Mouse (Mus musculus): Measurements from ENCODE around the gene Vmn2r24.
"Not testable (repeated sequence)": the region's sequence is repeated elsewhere in the genome, so short reads cannot be mapped to it uniquely, and the experiment has no call there.

The Vmn2r24 gene

DNA sequence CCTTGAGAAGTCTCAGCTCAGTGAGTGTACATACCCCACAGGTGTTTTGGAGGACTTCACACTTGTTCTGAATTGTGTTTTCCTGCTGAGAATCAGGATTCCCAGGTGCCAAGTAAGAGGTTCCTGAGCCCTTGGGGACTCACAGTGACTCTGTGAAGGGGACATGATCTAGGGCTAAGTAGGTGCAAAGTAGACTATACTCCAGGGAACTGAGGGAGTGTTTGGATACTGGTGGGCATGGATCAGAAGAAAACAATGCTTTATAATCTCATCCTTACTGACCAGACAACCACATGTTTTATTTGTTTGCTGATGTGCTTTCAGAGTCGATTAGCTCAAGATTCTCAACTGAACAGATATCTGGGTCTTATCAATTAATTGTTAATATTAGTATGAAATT is at the start of gene Vmn2r24:
Gene Vmn2r24, plus strand, starts transcription at position 301 of the 400 bp plus-strand sequence.
- no peak for DNase-seq (ENCODE audit: low spot score in 2 of 2)

DNA sequence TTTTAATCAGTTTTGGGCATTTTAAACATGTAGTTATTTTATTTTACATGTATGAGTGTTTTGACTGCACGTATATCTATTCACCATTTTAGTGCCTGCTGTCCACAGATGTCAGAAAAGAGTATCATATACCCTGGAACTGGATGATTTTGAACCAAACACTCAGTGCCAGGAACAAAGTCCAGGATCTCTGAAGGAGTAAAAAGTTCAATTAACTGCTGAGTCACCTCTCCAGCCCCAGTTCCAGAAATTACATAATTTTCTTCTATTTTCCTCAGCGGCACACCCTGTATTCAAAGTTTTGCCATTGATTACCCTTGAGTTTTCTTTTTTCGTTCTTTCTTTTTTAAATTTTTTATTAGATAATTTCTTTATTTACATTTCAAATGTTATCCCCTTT is 8.6 kb upstream of the Vmn2r24 start:
- DNase-seq (ENCODE audit: low spot score in 2 of 2), result no peak

DNA sequence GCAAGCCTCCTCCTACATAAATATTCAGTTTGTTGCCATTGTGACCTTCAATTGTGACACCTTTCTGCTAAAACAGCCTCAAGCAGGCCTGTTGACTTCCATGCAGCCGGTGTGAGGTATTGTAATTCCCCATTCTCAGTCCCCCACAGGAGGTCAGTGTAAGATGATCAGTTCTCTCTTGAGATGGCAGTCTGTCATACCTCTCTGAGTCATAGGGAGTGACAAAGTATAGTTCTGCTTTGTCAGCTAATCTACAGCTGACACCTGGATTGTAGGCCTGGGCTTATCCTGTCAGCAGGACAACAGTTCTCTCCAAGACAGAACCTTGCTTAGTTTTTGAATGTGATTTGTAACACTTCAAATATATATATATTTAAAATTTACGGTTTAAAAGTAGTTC is 6.2 kb downstream of the Vmn2r24 start:
- DNase-seq (ENCODE audit: low spot score in 2 of 2), result no peak

DNA sequence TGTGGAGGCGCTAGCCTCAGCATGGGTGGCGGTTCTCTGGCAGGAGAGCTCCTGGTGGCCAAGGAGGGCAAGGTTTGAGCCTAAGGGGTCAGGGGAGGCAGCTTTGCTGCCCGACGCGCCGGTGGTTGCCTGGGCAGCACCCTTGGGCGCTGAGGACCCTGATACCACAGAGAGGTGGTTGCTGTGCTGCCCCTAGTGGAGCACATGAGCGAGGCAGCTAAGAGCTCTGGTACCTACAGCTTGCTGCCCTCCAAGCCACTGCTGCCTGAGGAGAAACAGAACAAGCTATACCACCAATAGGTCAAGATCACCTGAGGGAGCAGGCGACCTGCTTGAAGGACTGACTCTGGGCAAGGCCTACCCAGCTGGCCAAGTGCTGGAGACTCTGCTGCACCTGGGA is 15.1 kb downstream of the Vmn2r24 start:
- DNase-seq (ENCODE audit: low spot score in 2 of 2), result no peak

DNA sequence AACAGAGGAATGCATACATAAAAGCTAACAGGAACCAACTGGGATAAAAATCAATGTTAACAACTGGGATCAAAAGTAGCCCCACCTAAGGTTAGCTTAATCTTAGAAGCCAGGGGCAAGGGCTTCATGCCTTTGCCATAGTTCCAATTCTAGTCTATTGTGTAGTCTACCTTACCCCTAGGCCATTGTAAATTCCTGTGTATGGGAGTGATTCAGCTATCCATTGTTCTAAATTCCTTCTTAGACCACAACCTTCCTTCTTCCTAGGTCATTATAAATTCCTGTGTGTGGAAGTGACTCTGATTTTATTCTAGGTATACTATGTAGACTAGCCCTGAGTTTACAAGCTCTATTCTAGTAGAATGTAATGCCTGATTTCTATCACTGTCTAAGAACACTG is 31.6 kb downstream of the Vmn2r24 start:
- not testable (repeated sequence) for DNase-seq (ENCODE audit: low spot score in 2 of 2)

DNA sequence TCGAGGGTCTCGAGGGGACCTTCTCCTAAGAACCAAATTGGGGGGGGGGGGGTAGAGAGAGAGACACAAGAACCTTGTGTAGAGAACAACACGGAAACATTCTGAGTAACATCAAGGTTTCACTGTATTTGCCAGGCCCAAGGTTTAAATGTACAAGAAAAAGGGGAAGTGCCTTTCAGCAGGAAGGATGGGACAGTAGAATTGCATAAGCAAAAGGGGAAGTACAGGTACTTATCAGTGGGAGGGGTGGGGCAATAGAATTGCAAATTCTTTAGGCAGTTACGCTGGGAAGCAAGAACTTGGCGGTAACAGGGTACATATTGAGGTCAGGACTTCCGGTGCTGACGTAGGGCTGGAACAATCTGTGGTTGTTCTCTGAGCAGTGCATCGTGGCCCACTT is 41.3 kb downstream of the Vmn2r24 start:
- DNase-seq (ENCODE audit: low spot score in 2 of 2), result no peak

DNA sequence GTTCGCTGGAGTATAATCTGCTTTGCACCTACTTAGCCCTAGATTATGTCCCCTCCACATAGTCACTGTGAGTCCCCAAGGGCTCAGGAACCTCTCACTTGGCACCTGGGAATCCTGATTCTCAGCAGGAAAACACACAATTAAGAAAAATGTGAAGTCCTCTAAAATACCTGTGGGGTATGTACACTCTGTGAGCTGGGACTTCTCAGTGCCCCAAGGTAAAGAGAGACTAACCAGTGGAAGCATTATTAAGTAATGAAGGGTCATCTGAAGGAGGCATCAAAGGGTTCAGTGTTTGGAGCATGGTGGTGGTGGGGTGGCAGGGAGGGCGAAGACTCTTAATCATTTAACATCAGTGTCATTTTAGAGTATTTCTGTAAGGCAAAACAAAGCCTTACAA is 74.7 kb downstream of the Vmn2r24 start, which contains the start of gene Vmn2r25:
Gene Vmn2r25, minus strand, starts transcription at position 101 of the 400 bp plus-strand sequence.
- not testable (repeated sequence) for DNase-seq (ENCODE audit: low spot score in 2 of 2)
